Mouse (Mus musculus) embryonic facial prominence, embryonic 14.5 days (tissue): ENCODE measurements at regions not wholly inside any gene's neighbourhood (a gene's known extent, or its start where the extent isn't known, plus 50 kb on each side); places are given as distances from the start of the nearest gene placed in this dataset.

ENCODE experiments used
- ATAC-seq: fragments of 200-750 bp; cut with Nextera tagmentation; 2 replicates; pipeline ENCODE4 v1.8.0; 2017; ENCODE audit warnings: low read depth, moderate number of reproducible peaks, moderate TSS enrichment
- DNase-seq: peaks from one replicate; pipeline ENCODE4 v3.0.0-alpha.2; 2015; ENCODE audit warnings: low spot score
- H3K27ac ChIP-seq: fragments of 300-500 bp; sonication (generic); replicated peaks from 2 replicates; pipeline ENCODE4 v1.5.1; 2014; ENCODE audit warnings: low read depth, mild to moderate bottlenecking, low read length, moderate library complexity
- H3K27me3 ChIP-seq: fragments of 300-500 bp; sonication (generic); replicated peaks from 2 replicates; pipeline ENCODE4 v1.6.1; 2014; ENCODE audit warnings: low read length; ENCODE audit not compliant: control insufficient read depth, insufficient read depth
- H3K36me3 ChIP-seq: fragments of 300-500 bp; sonication (generic); 2 replicates; pipeline ENCODE4 v1.6.1; 2014; ENCODE audit warnings: low read length, mixed read lengths; ENCODE audit not compliant: control insufficient read depth, insufficient read depth
- H3K4me1 ChIP-seq: fragments of 300-500 bp; sonication (generic); 2 replicates; pipeline ENCODE4 v1.6.1; 2014; ENCODE audit warnings: antibody characterized with exemption, low read length; ENCODE audit not compliant: control insufficient read depth, insufficient read depth
- H3K4me2 ChIP-seq: fragments of 300-500 bp; sonication (generic); 2 replicates; pipeline ENCODE4 v1.6.1; 2014; ENCODE audit warnings: low read depth, mild to moderate bottlenecking, low read length, moderate library complexity, mixed read lengths
- H3K4me3 ChIP-seq: fragments of 300-500 bp; sonication (generic); 2 replicates; pipeline ENCODE4 v1.5.1; 2014; ENCODE audit warnings: low read depth, mild to moderate bottlenecking, low read length
- H3K9ac ChIP-seq: fragments of 300-500 bp; sonication (generic); 2 replicates; pipeline ENCODE4 v1.6.1; 2014; ENCODE audit warnings: low read depth, mild to moderate bottlenecking, low read length, moderate library complexity, mixed read lengths
- H3K9me3 ChIP-seq: fragments of 300-500 bp; sonication (generic); 2 replicates; pipeline ENCODE4 v1.6.1; 2016; ENCODE audit warnings: low read length; ENCODE audit not compliant: control insufficient read depth
- WGBS: fragments of 180-500 bp; shearing (Covaris S2); extraction: QIAGEN DNeasy Blood & Tissue Kit; methylation state at CpG from one replicate; pipeline ENCODE4 v1.1.7; 2014; 5-methylcytosine and 5-hydroxymethylcytosine counted together

DNA sequence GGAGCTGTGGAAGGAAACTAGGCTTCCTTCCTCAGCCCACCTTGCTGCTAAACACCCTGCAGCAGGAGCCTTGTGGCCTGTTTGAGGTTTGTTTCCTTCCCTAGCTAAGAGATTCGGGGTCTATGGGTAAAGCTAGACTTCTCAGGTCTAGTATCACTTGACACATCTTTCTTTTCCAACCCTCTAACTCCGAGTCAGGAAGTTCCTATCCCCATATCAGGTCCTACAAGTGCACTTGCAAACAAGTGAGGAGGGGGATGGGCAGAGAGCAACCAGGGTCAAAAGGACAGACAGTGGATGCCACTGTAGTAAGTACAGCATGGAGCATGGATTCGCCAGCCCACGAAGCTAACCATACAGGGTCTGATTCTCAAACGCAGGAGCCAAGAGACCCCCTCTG lies 73.5 kb downstream of the Ets2 start:
- ATAC-seq (no peak), DNase-seq (no peak)
- Histone ChIP-seq H3K9me3 (no peaks in the 10 kb centered on the region), H3K27me3 (no peaks in the 10 kb centered on the region), H3K36me3 (no peaks in the 10 kb centered on the region), H3K4me2 (no peak overlapping the region), H3K9ac (no peak overlapping the region), H3K27ac (no peak overlapping the region), H3K4me3 (no peak overlapping the region), H3K4me1 (peaks cover 5% of the 10 kb centered on the region; the same call in 1 of the 2 replicates)
- 81% methylated on average over 5 of the region's 5 CpGs for WGBS

DNA sequence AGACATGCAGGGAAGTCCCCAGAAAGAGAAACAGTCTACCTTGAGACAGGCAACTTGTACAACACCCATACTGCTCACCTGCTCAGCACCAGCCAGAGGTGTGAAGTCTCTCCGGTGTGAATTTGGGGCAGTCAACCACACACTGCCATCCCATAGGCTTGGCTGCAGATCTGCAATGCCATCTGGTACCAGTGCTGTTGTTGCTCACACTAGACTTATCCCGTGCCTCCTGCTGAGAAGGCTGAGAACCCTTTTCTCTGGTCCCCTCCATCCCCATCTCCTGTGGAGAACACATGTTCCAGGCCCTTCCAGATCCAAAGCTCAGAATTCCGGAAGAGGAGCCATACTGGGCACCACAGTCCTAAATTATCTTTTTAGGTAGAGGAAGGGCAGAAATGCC lies 71.3 kb downstream of the Ets2 start:
- Histone ChIP-seq H3K27me3 (no peaks in the 10 kb centered on the region), H3K9ac (no peak overlapping the region), H3K4me1 (peaks cover 4% of the 10 kb centered on the region; the same call in 1 of the 2 replicates), H3K4me2 (no peak overlapping the region), H3K4me3 (no peak overlapping the region), H3K9me3 (no peaks in the 10 kb centered on the region), H3K27ac (no peak overlapping the region), H3K36me3 (no peaks in the 10 kb centered on the region)
- DNase-seq (no peak), ATAC-seq (no peak)
- 89% methylated on average over 3 of the region's 3 CpGs for WGBS
